Mouse (Mus musculus): ENCODE results near the gene Fkbp2. TPM values are rescaled to one million over a fixed set of nuclear protein-coding genes. Genes with fewer than 3 reads are reported as not detected.
A peak's percentile ranks its signal among the peaks of the same experiment; 100 is the strongest.

The Fkbp2 gene
- polyA plus RNA-seq, 1 experiment from 2014 or later = 128 TPM

- Histone ChIP-seq H3K4me2 (ENCODE audit: low read length) (peak overlapping the region; percentile 84; the same call in 1 of the 2 replicates), H3K27me3 (ENCODE audit: insufficient read depth, low read length) (peaks cover 25% of the 10 kb centered on the region)
Measured at GRCm38 (mm10) chr19:6933102-6933435, 47.2 kb downstream of the Fkbp2 start.

GRCm38 (mm10) chr19:6932018-6932417 is 48.3 kb downstream of the Fkbp2 start:
- ATAC-seq (replicated peaks; ENCODE audit: low FRiP score, low read depth) (no peak), DNase-seq (ENCODE audit: low spot score) (no peak)
- Histone ChIP-seq H3K4me3 (replicated peaks; ENCODE audit: low read depth, low read length) (no peak overlapping the region), H3K9me3 (replicated peaks; ENCODE audit: low read length) (no peaks in the 10 kb centered on the region), H3K9ac (ENCODE audit: low read depth, low read length) (no peak overlapping the region), H3K27ac (no peak overlapping the region), H3K27me3 (ENCODE audit: insufficient read depth, low read length) (peaks cover 32% of the 10 kb centered on the region), H3K36me3 (ENCODE audit: insufficient read depth, low read length) (no peaks in the 10 kb centered on the region), H3K4me1 (replicated peaks; ENCODE audit: insufficient read depth, low read length) (peaks cover 10% of the 10 kb centered on the region; the same call in 1 of the 2 replicates), H3K4me2 (ENCODE audit: low read length) (no peak overlapping the region)
- WGBS = 74% methylated on average over 1 of the region's 1 CpGs
- TF ChIP-seq CTCF (IDR thresholded peaks at IDR 0.05; ENCODE audit: low read depth) = no peak

More at GRCm38 (mm10) chr19:6933102-6933435, 47.2 kb downstream of the Fkbp2 start:
- Histone ChIP-seq H3K9ac (ENCODE audit: low read depth, low read length) (no peak overlapping the region), H3K36me3 (ENCODE audit: insufficient read depth, low read length) (no peaks in the 10 kb centered on the region), H3K27ac (no peak overlapping the region), H3K4me3 (replicated peaks; ENCODE audit: low read depth, low read length) (peak overlapping the region; percentile 38; the same call in 1 of the 2 replicates), H3K4me1 (replicated peaks; ENCODE audit: insufficient read depth, low read length) (peaks cover 10% of the 10 kb centered on the region; the same call in 1 of the 2 replicates), H3K9me3 (replicated peaks; ENCODE audit: low read length) (no peaks in the 10 kb centered on the region)
- no peak for TF ChIP-seq CTCF (IDR thresholded peaks at IDR 0.05; ENCODE audit: low read depth)
- ATAC-seq (replicated peaks; ENCODE audit: low FRiP score, low read depth) = no peak
- WGBS = 41% methylated on average over 4 of the region's 4 CpGs
- DNase-seq (ENCODE audit: low spot score) = no peak

- Histone ChIP-seq H3K27ac (no peak overlapping the region), H3K9ac (ENCODE audit: low read depth, low read length) (no peak overlapping the region), H3K27me3 (ENCODE audit: insufficient read depth, low read length) (peaks cover 40% of the 10 kb centered on the region), H3K36me3 (ENCODE audit: insufficient read depth, low read length) (no peaks in the 10 kb centered on the region), H3K4me2 (ENCODE audit: low read length) (no peak overlapping the region), H3K4me3 (replicated peaks; ENCODE audit: low read depth, low read length) (no peak overlapping the region), H3K4me1 (replicated peaks; ENCODE audit: insufficient read depth, low read length) (peaks cover 10% of the 10 kb centered on the region; the same call in 1 of the 2 replicates), H3K9me3 (replicated peaks; ENCODE audit: low read length) (no peaks in the 10 kb centered on the region)
- DNase-seq (ENCODE audit: low spot score) (no peak), ATAC-seq (replicated peaks; ENCODE audit: low FRiP score, low read depth) (no peak)
- TF ChIP-seq CTCF (IDR thresholded peaks at IDR 0.05; ENCODE audit: low read depth) = no peak
- WGBS = no CpG with 5 or more reads among the region's 2 CpGs
Measured at GRCm38 (mm10) chr19:6931002-6931401, 49.3 kb downstream of the Fkbp2 start.

GRCm38 (mm10) chr19:6928080-6928479 is 52.2 kb downstream of the Fkbp2 start:
- Histone ChIP-seq H3K4me1 (replicated peaks; ENCODE audit: insufficient read depth, low read length) (no peaks in the 10 kb centered on the region), H3K9me3 (replicated peaks; ENCODE audit: low read length) (no peaks in the 10 kb centered on the region), H3K27ac (no peak overlapping the region), H3K9ac (ENCODE audit: low read depth, low read length) (no peak overlapping the region), H3K4me3 (replicated peaks; ENCODE audit: low read depth, low read length) (no peak overlapping the region), H3K27me3 (ENCODE audit: insufficient read depth, low read length) (peaks cover 36% of the 10 kb centered on the region), H3K4me2 (ENCODE audit: low read length) (no peak overlapping the region), H3K36me3 (ENCODE audit: insufficient read depth, low read length) (no peaks in the 10 kb centered on the region)
- ATAC-seq (replicated peaks; ENCODE audit: low FRiP score, low read depth) (no peak), DNase-seq (ENCODE audit: low spot score) (no peak)
- WGBS = 19% methylated on average over 9 of the region's 9 CpGs
- no peak for TF ChIP-seq CTCF (IDR thresholded peaks at IDR 0.05; ENCODE audit: low read depth)

Other genes with a start within 250 kb of the Fkbp2 start
- gene Rps6ka4, start 139.9 kb downstream of the Fkbp2 start, polyA plus RNA-seq (2015; fragmentation: Nextera tagmentation; extraction: Ambion mirVana) = 19.6 TPM in 2 replicates
- 0.73 and 0.87 TPM in 2 replicates for gene Ccdc88b, start 122.3 kb downstream of the Fkbp2 start, polyA plus RNA-seq (2015; fragmentation: Nextera tagmentation; extraction: Ambion mirVana)
- gene Trmt112, start 70.8 kb downstream of the Fkbp2 start, polyA plus RNA-seq (2015; fragmentation: Nextera tagmentation; extraction: Ambion mirVana) = 137 and 142 TPM in 2 replicates
- 822 and 884 TPM in 2 replicates for gene Prdx5, start 70.4 kb downstream of the Fkbp2 start, polyA plus RNA-seq (2015; fragmentation: Nextera tagmentation; extraction: Ambion mirVana)
- gene Esrra, start 58.7 kb downstream of the Fkbp2 start, polyA plus RNA-seq (2015; fragmentation: Nextera tagmentation; extraction: Ambion mirVana) = 22.7 and 23.0 TPM in 2 replicates
- gene Catsperz, start 55.1 kb downstream of the Fkbp2 start, polyA plus RNA-seq (2015; fragmentation: Nextera tagmentation; extraction: Ambion mirVana) = 3.9 and 4.0 TPM in 2 replicates
- 0.46 and 0.69 TPM in 2 replicates for gene Kcnk4, start 46.0 kb downstream of the Fkbp2 start, polyA plus RNA-seq (2015; fragmentation: Nextera tagmentation; extraction: Ambion mirVana)
- gene Bad, start 38.6 kb downstream of the Fkbp2 start, polyA plus RNA-seq (2015; fragmentation: Nextera tagmentation; extraction: Ambion mirVana) = 75.8 and 76.5 TPM in 2 replicates
- 32.6 and 33.1 TPM in 2 replicates for gene Gpr137, start 38.0 kb downstream of the Fkbp2 start, polyA plus RNA-seq (2015; fragmentation: Nextera tagmentation; extraction: Ambion mirVana)
- gene Ppp1r14b, start 5.5 kb downstream of the Fkbp2 start, polyA plus RNA-seq (2015; fragmentation: Nextera tagmentation; extraction: Ambion mirVana) = 144 and 174 TPM in 2 replicates
- gene Plcb3, start 4.0 kb downstream of the Fkbp2 start, polyA plus RNA-seq (2015; fragmentation: Nextera tagmentation; extraction: Ambion mirVana) = 24.6 and 28.5 TPM in 2 replicates
- 52.8 and 56.6 TPM in 2 replicates for gene Vegfb, start 7.2 kb upstream of the Fkbp2 start, polyA plus RNA-seq (2015; fragmentation: Nextera tagmentation; extraction: Ambion mirVana)
- 30.7 and 32.1 TPM in 2 replicates for gene Dnajc4, start 12.1 kb upstream of the Fkbp2 start, polyA plus RNA-seq (2015; fragmentation: Nextera tagmentation; extraction: Ambion mirVana)
- gene Nudt22, start 15.6 kb upstream of the Fkbp2 start, polyA plus RNA-seq (2015; fragmentation: Nextera tagmentation; extraction: Ambion mirVana) = 39.0 and 40.8 TPM in 2 replicates
- 14.5 and 14.7 TPM in 2 replicates for gene Trpt1, start 15.6 kb upstream of the Fkbp2 start, polyA plus RNA-seq (2015; fragmentation: Nextera tagmentation; extraction: Ambion mirVana)
- 3.5 and 4.3 TPM in 2 replicates for gene Fermt3, start 39.0 kb upstream of the Fkbp2 start, polyA plus RNA-seq (2015; fragmentation: Nextera tagmentation; extraction: Ambion mirVana)
- gene Stip1, start 59.5 kb upstream of the Fkbp2 start, polyA plus RNA-seq (2015; fragmentation: Nextera tagmentation; extraction: Ambion mirVana) = 131 and 149 TPM in 2 replicates
- gene Macrod1, start 76.3 kb upstream of the Fkbp2 start, polyA plus RNA-seq (2015; fragmentation: Nextera tagmentation; extraction: Ambion mirVana) = 28.0 and 35.5 TPM in 2 replicates
- gene Flrt1, start 125.2 kb upstream of the Fkbp2 start, polyA plus RNA-seq (2015; fragmentation: Nextera tagmentation; extraction: Ambion mirVana) = 4.8 and 5.1 TPM in 2 replicates
- 197 and 209 TPM in 2 replicates for gene Otub1, start 225.8 kb upstream of the Fkbp2 start, polyA plus RNA-seq (2015; fragmentation: Nextera tagmentation; extraction: Ambion mirVana)
- gene Cox8a, start 237.1 kb upstream of the Fkbp2 start, polyA plus RNA-seq (2015; fragmentation: Nextera tagmentation; extraction: Ambion mirVana) = 2,325 and 2,471 TPM in 2 replicates